Mouse (Mus musculus) regulatory T cell (primary cell): ENCODE measurements around the gene B230217C12Rik.

ENCODE experiments used
- in situ Hi-C: fragments of 300-600 bp; cut with MboI, MseI; formaldehyde crosslinking; loops from one replicate; pipeline ENCODE4 v1.15.1; 2025; ENCODE audit warnings: high pct_unique_total_duplicates

B230217C12Rik gene

DNA sequence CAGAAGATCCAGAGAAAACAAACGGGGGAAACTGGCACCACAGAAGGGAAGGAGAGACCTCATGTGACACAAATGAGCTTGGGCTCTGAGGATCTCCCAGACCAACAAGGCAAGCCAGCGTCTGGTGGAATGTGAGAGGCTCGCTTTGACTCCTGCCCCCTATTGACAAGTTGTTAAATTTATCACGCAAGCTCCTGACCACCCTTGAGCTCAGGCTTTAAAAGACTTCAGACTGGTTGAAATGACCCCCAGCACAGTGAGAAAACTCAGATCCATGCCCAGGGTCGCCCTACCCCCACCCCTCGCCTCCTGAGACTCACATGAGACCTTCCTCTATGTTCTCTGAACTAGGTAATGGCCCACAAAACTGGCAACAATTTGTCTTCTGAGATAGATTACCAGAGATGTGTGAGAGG, at the start of gene B230217C12Rik:
Gene B230217C12Rik, plus strand, starts transcription at position 242 of the 416 bp plus-strand sequence.
- in situ Hi-C loops = loop anchor here (5.0 to 10.0 kb wide), 2 partner anchors 38 to 954 kb away; partner anchors contain the start of gene Msl1

DNA sequence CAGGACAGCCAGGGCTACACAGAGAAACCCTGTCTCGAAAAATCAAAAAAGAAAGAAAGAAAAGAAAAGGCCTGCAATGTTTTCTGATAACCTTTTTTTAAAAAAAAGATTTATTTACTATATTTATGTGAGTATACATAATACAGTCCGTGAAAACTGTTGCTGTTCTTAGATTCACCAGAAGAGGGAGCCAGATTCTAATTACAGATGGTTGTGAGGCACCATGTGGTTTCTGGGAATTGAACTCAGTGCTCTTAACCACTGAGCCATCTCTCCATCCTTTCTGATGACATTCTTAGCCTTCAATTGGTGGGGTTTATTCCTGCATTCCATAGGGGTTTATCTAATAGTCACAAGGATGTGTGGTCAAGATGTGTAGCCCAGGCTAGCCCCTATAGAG, 47.4 kb upstream of the B230217C12Rik start:
- in situ Hi-C loops = loop anchor here (25.0 kb wide), 1 partner anchor 194 kb away; the partner anchor contains the start of genes Arl5c and Plxdc1

DNA sequence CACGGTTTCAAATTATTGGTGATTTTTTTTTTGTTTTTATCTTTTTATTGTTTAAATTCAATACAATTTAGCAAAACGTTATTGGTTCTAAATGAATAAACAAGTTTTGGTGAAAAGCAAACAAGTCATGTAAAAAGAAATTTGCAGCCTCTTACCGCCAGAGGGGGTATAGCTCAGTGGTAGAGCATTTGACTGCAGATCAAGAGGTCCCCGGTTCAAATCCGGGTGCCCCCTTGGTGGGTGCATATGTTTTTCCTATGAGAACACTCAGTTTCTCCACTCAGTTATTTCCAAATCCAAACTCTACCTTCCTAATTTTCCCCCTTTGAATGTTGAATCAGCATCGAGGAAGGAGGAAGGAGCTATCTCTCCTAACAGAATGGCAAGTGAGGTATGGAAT, 43.7 kb upstream of the B230217C12Rik start:
- in situ Hi-C loops = loop anchor here (5.0 to 25.0 kb wide), 2 partner anchors 55 to 190 kb away; partner anchors contain the start of genes Arl5c, Pip4k2b and Plxdc1

DNA sequence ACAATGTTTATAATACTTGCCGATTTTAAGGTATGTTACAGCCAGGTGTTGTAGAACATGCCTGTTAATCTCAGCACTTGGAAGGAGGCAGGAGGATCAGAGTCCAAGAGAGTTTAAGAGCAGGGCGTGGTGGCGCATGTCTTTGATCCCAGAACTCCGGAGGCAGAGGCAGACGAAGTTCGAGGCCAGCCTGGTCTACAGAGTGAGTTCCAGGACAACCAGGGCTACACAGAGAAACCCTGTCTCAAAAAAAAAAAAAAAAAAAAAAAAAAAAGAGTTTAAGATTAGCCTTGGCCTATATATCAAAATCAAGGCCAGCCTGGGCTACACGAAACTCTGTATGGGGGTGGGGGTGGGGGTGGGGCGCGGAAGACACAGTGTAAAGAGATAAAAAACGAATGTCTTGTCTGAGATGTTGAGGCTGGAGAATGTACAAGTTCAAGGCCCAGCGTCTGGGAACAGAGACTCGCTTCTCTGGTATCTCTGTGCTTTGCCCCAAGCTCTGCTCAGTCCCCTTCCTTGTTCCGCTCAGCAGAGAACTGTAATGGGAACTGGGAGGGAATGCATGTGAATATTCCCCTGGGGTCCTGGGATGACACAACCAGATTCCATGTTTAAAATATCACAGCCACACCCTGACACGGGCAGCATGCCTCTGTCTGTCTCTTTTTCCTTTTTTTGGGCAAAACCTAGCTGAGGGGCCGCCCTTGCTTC, 43.1 kb upstream of the B230217C12Rik start:
- in situ Hi-C loops = loop anchor here (5.0 to 25.0 kb wide), 2 partner anchors 55 to 190 kb away; partner anchors contain the start of genes Arl5c, Pip4k2b and Plxdc1

DNA sequence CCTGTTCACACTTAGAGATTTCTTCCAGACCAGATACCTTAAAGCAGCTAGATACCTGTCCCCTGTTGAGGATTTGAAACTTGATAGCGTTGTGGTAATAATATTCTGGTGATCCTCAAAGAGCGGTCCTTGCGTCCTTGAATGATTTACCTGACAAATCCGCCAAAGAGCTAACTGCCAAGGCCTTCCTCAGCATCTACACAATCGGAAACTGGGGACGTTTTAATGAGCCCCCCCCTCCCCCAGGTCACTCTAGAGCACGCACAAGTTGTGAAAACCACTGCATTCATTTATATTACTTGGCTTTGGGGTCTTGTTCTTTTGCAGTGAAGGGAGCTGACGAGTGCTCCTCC, 42.5 kb upstream of the B230217C12Rik start:
- in situ Hi-C loops = loop anchor here (5.0 to 25.0 kb wide), 2 partner anchors 56 to 189 kb away; partner anchors contain the start of genes Arl5c, Pip4k2b and Plxdc1

DNA sequence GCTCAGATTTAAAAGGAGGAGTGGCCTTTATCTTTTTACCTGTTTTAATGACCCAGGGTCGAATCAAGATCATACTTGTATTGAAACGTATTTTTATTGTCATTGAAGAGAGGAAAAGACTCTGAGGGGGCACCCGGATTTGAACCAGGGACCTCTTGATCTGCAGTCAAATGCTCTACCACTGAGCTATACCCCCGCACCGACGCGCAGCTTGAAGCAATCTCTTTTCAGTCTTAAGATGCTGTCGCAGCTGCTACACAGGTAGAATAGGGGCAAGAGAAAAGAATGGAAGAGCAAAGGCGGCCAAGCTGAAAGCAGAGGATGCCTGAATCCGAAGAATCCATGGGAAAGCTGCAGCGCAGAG, 41.8 kb upstream of the B230217C12Rik start, which contains the start of gene Lasp1:
Gene Lasp1, plus strand, starts transcription at position 219 of the 364 bp plus-strand sequence.
- in situ Hi-C loops = loop anchor here (5.0 to 25.0 kb wide), 2 partner anchors 56 to 189 kb away; partner anchors contain the start of genes Arl5c, Pip4k2b and Plxdc1

DNA sequence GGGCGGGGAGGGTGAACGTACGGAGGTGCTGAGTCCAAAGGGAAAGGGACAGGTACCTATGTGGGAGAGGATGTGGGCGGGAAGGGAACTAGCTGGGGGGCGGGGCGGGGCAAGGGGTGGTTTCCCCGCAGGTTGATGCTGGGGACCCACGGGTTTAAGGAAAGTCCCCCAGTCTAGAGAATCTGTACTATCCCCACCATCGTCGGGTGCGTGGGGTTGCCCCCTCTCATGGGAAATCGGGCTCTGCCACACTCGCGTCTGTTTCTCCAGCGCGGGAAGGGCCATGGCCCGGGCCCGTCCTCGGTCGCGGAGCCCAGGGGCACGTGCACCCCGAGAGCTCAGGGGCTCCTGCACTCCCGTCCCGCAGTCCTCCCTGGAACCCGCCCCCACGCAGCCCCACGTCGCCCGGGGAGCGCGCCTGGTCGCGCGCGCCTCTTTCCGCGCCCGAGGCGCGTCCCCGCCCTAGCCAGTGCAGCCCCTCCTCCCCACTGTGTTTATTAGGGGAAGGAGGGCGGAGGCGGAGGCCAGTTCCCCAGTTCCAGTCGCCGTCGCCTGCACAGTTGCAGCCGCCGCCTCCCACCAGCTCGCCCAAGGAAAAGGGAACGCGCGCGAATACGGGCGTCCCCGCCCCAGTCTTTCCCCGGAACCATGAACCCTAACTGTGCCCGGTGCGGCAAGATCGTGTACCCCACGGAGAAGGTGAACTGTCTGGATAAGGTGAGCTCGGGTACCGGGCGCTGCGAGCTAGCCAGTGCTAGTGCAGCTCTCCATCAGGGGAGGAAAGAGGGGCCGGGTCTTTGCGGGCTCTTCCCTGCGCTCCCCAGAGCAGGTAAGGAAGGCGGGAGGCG, 41.2 kb upstream of the B230217C12Rik start:
- in situ Hi-C loops = loop anchor here (5.0 to 25.0 kb wide), 2 partner anchors 57 to 188 kb away; partner anchors contain the start of genes Arl5c, Pip4k2b and Plxdc1

DNA sequence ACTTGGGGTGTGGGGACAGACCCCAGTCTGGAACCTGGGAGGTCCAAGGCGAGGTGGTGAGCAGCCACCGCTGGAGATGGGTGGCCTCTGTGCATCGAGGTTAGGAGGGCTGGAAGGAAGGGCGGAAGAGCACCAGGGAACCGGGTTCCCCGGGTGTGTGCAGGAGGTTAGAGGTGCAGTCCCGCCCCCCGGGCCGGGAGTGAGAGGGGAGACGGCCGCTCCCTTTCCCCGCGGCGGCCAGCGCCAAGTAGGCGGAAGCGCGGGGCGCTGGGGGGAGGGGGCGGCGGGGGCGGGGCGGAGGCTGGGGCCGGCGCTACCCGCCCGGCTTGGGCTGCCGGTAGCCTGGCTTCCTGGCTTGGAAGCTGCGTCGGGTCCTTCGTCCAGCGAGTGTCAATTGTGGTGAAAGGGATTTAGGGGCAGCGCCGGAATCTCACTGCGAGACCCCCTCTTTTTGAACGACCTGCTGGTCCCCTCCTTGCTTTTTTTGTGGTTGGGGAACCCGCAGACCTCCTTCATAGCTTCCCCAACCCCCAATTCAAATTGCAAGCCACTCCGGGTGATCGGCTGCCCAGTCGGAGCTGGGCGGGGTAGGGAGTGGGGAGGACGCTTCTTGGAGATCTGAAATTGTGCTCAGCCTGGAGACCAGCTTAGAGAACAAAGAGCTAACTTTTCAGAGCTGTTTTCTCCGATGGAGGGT, 40.4 kb upstream of the B230217C12Rik start:
- in situ Hi-C loops = loop anchor here (5.0 to 25.0 kb wide), 3 partner anchors 42 to 187 kb away; partner anchors contain the start of genes Arl5c, B230217C12Rik, Pip4k2b and Plxdc1

DNA sequence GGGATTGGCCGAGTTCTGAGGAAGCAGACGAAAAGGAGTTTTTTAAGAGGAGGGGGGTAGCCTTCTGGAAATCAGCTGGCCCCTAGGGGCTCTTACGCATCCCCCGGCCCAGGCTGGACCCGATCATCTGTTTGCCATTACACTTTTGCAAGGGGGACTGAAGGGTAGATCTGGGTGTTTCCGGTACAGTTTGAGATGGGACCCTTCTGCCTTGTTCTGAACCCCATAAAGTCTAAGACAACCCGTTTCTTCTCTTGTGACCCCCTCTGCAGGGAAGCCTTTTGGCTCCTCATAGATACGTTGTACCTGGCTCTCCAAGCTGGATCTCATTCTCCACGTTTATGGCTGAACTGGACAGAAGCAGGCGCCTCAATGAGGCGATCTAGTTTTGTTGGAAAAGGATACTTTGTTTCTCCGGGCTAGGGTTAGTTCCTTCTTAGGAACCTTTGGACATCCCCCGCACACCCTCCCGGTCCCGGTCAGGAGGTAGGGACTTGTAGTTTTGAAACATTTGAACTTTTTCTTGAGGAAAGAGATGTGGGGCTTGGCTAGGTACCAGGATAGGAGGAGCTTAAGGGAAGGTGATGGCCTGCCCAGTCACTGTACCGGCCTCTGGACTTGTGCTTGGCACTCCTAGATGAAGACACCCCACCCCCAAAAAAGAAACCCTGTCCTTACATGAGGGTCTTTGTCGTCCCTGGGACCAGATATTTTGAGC, 39.7 kb upstream of the B230217C12Rik start:
- in situ Hi-C loops = loop anchor here (5.0 kb wide), 1 partner anchor 41 kb away; the partner anchor contains the start of gene B230217C12Rik

DNA sequence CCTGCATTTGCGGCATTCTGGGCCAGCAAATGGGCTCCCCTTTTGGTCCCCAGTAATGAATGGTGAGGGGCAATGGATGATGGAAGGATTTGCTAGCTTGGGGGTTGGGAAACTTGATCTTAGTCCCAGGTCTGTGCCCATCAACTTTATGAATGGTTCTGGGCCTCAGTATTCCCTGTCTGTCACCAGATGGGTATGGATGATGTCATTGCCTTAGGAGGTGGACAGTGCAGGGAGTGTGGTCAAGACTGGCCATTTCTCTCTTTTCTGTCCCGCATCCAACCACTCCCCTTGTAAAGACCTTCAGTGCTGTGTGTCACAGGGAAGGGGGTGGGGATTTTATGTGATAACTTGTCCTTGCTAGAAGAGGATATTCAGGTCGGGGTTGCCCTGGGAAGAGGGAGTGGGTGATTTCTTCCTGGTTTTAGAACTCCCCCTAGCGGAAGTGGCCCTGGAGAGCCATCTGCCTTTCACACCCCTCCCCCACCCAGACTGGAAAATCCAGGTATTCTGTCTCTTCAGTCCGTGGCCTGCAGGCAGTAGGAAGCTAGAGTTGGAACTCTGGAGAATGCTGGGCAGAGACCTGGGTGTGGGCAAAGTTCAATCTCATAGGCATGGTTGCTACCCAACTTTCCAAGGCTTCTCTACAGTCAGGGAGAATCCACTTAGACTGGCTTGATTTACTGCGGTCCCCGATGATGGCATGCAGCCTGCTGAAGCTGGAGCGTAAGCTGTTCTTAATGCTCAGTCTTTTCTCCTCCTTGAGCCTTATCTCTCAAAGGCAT, 39.0 kb upstream of the B230217C12Rik start:
- in situ Hi-C loops = loop anchor here (5.0 kb wide), 1 partner anchor 41 kb away; the partner anchor contains the start of gene B230217C12Rik

DNA sequence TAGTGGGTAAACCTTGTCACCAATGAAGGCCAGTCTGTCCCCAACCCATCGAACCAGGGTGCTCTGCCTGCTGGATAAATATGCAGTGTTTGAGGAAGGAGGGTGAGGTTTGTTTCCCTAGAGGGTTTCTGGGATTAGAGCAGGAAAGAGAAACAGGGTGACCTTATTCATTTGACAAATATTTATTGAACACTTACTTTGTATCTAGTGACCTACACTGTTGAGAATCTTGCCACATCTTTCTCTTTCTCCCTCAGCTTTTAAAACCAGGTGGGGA, 38.4 kb upstream of the B230217C12Rik start:
- in situ Hi-C loops = loop anchor here (5.0 kb wide), 1 partner anchor 40 kb away; the partner anchor contains the start of gene B230217C12Rik

DNA sequence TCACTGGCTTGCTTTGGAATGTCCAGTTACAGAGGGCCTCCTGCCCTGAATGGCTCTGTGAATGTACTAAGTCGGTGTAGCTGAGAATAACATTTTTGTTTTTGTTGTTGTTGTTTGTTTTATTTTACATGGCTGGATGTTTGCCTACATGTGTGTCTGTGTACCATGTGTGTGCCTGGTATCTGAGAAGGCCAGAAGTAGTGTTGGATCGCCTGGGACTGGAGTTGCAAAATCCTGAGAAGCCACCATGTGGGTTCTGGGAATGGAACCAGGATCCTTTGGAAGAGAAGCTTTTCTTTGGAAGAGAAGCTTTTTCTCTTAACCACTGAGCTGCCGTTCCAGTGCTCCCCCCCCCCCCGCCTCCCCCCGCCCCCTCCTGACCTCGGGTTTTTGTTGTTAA, 38.1 kb upstream of the B230217C12Rik start:
- in situ Hi-C loops = loop anchor here (5.0 kb wide), 1 partner anchor 40 kb away; the partner anchor contains the start of gene B230217C12Rik

DNA sequence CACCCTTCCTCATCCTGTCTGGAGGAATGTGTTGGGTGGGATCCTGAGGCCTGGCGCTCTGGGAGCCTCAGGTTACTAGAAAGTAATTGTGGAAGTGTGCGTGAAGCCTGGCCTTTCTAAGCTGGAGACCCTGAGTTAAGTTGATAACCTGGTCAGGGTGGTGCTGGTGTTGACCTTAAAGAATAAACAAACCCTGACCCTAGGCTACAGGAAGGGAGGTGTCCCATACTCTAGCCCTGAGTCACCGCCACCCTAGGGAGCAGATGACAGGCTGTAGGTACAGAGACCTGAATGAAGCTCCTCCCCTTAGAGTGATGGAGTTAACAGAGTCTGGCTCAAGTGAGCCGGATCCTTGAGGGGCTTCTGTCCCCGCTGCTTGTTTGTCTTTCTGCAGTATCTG, 36.7 kb upstream of the B230217C12Rik start:
- in situ Hi-C loops = loop anchor here (5.0 kb wide), 1 partner anchor 38 kb away; the partner anchor contains the start of gene B230217C12Rik

DNA sequence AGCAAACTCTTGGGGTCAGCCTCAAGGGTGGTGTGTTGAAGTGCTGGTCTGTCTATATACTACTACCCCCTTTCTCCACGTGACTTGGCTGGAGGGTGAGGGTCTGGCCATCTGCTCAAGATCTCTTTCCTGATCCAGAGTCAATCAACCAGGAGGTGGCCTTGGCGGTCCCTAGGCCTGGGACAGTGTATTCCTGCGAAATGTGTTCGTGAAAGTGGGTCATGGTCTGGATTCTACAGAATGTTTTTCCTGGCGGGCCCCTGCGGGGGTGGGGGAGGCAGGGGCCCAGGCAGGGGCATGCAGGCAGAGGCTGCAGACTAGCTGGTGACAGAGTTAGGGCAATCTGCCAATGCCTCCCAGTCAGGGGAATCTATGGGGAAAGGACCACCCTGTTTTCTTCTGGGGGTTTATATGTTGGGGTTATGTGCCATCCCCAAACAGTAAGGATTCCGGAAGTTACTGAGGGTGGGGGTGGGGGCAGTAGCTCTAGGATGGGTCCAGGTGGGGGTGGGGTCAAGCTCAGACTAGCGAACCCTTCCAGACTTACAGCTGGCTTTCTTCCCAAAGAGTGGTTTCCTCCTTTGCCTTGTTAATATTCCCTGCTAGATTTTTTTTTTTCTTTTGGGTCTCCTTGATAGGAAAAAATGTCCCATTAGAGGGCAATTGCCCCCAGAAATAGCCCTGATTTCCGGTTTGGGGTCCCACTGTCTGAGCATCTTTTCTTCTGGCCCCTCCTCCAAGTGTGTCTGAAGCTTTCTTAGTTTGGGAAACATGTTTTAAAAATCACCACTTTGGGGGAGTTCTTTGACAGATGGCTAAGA, 35.5 kb upstream of the B230217C12Rik start:
- in situ Hi-C loops = loop anchor here (5.0 kb wide), 1 partner anchor 37 kb away; the partner anchor contains the start of gene B230217C12Rik

DNA sequence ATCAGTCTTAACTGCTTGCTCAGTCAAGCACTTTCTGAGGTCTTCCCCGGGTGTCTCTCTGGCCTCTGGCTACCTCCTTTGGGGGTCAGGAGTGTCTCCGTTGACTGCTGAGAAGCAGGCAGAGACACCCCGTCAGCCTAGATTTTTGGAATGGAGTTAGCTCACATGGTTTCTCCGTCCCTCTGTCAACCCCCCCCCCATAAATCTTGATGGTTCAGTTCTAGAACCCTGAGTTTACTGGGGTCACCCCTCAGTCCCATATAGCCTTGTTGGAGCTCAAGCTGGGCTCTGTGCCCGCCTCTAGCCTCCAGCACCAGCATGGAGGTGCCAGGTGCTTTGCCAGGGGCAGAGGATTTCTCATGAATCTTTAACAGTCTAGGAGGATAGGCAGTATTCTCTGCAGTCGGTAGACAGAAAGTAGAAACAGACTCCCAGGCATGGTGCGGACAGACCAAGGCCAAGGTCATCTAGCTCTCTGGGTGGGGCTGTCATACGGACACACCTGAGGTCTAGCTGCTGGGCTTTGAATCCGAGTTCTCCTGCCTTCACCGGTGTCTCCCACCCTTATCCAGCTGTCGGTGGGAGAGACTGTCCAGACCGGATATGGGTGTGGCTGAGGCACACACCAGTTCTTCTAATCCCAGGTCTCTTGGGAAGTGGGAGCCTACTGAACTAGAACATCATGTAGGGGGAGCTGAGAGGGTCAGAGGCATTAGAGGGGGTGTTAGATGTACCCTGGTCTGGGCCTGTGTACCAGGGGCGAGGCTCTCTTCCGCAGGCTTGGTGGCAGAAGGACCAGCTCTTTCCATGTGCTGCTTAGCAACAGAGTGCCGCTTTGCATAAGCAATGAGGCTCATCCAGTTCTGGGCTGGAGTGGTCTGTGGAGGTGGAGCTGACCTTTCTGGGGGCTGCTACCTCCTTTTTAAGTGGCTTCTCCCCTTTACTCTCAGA, 34.6 kb upstream of the B230217C12Rik start:
- in situ Hi-C loops = no loop called here

DNA sequence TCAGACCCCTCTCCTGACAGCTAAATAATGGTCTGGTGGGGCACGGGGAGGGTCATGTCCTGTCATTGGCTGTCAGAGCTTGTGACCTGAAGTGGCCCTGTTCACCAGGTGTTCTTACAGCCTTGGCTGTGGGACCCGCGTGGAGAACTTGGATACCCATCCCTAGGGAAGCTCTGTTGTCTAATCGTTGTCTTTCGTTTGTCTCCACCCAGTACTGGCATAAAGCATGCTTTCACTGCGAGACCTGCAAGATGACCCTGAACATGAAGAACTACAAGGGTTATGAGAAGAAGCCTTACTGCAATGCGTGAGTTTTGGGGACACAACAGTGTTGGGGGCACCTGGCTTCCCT, 34.0 kb upstream of the B230217C12Rik start:
- in situ Hi-C loops = no loop called here

DNA sequence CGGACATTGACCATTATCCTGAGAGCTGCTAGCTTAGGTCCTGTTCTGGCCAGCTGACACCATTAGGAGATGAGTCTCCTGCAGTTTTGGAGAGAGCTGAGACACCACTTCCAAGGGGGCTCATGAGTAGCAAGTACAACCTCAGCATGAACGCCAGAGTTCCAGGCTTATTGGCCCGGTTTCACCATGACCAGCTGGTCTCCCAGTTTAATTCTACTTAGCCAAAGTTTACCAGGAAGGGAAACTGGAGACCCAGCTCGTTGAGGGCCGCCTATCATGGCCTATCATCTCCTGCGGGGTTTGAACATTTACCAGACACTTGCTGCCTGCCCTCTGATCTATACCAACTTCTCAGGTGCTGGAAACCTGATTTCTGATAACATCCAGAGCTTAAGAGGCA, 33.0 kb upstream of the B230217C12Rik start:
- in situ Hi-C loops = no loop called here

DNA sequence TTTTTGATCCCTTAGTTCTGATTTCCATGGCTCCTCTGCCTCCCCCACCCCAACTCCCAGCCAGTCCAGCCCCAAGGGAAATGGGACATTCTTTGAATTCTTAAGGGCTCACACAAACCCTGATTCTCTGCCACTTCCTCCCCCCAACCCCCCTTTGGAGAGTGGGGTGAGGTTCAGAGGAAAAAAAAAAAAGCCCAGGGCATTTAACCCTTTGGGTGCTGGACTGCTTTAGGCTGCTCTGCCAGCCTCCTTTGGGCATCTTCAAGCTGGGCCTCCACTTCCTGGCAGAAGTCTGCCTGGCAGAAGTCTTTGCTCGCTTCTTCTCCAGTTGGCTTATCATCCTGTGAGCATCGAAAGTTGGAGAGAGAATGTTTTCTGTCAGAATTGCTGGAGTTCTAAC, 32.5 kb upstream of the B230217C12Rik start:
- in situ Hi-C loops = no loop called here
